Mouse (Mus musculus) neural tube, embryonic 12.5 days (tissue): ENCODE data around the gene Cadps. TPM values are rescaled to one million over a fixed set of nuclear protein-coding genes. Genes with fewer than 3 reads are reported as not detected.

Source experiments
- ATAC-seq: fragments of 200-750 bp; cut with Nextera tagmentation; 2 replicates; pipeline ENCODE4 v1.8.0; 2017; ENCODE audit warnings: low read depth, mild to moderate bottlenecking, moderate TSS enrichment, moderate library complexity; ENCODE audit not compliant: low FRiP score
- H3K27ac ChIP-seq: fragments of 300-500 bp; sonication (generic); 2 replicates; pipeline ENCODE4 v1.5.1; 2016
- H3K27me3 ChIP-seq: fragments of 300-500 bp; sonication (generic); replicated peaks from 2 replicates; pipeline ENCODE4 v1.6.1; 2016; ENCODE audit warnings: mild to moderate bottlenecking
- H3K36me3 ChIP-seq: fragments of 300-500 bp; sonication (generic); 2 replicates; pipeline ENCODE4 v1.6.1; 2016; ENCODE audit warnings: mild to moderate bottlenecking
- H3K4me1 ChIP-seq: fragments of 300-500 bp; sonication (generic); 2 replicates; pipeline ENCODE4 v1.6.1; 2016
- H3K4me2 ChIP-seq: fragments of 300-500 bp; sonication (generic); replicated peaks from 2 replicates; pipeline ENCODE4 v1.6.1; 2016; ENCODE audit warnings: mild to moderate bottlenecking
- H3K4me3 ChIP-seq: fragments of 300-500 bp; sonication (generic); 2 replicates; pipeline ENCODE4 v1.5.1; 2016
- H3K9ac ChIP-seq: fragments of 300-500 bp; sonication (generic); 2 replicates; pipeline ENCODE4 v1.6.1; 2016; ENCODE audit warnings: mild to moderate bottlenecking
- H3K9me3 ChIP-seq: fragments of 300-500 bp; sonication (generic); 2 replicates; pipeline ENCODE4 v1.6.1; 2016; ENCODE audit warnings: mild to moderate bottlenecking
- WGBS: fragments of 180-500 bp; shearing (Covaris S2); methylation state at CpG from one replicate; pipeline ENCODE4 v1.1.7; 2016; 5-methylcytosine and 5-hydroxymethylcytosine counted together
- polyA plus RNA-seq: library from polyadenylated mRNA; unstranded; fragments of >200 nt; fragmentation: Nextera tagmentation; extraction: Ambion mirVana; gene quantifications from 2 replicates; pipeline ENCODE4 v1.2.1, GENCODE M21; 2016

Gene Cadps
- polyA plus RNA-seq, 1 experiment from 2014 or later = 30.1 TPM

GRCm38 (mm10) chr14:12437976-12438375, 384.9 kb downstream of the Cadps start:
- ATAC-seq = no peak
- 82% methylated on average over 4 of the region's 4 CpGs for WGBS
- no peaks in the 10 kb centered on the region for H3K9me3 ChIP-seq
- no peak overlapping the region for H3K9ac ChIP-seq
- H3K4me3 ChIP-seq = no peak overlapping the region
- H3K36me3 ChIP-seq = no peaks in the 10 kb centered on the region
- no peak overlapping the region for H3K27ac ChIP-seq
- no peaks in the 10 kb centered on the region for H3K27me3 ChIP-seq
- H3K4me1 ChIP-seq = no peaks in the 10 kb centered on the region
- H3K4me2 ChIP-seq = no peak overlapping the region

GRCm38 (mm10) chr14:12437422-12437821, 385.5 kb downstream of the Cadps start:
- WGBS = 86% methylated on average over 7 of the region's 7 CpGs
- no peaks in the 10 kb centered on the region for H3K27me3 ChIP-seq
- H3K36me3 ChIP-seq = no peaks in the 10 kb centered on the region
- H3K4me1 ChIP-seq = no peaks in the 10 kb centered on the region
- no peaks in the 10 kb centered on the region for H3K9me3 ChIP-seq
- no peak overlapping the region for H3K4me3 ChIP-seq
- no peak overlapping the region for H3K27ac ChIP-seq
- no peak overlapping the region for H3K9ac ChIP-seq
- ATAC-seq = no peak
- H3K4me2 ChIP-seq = no peak overlapping the region

- Histone ChIP-seq H3K27me3 (no peaks in the 10 kb centered on the region), H3K36me3 (no peaks in the 10 kb centered on the region), H3K4me2 (no peak overlapping the region), H3K27ac (no peak overlapping the region), H3K9me3 (no peaks in the 10 kb centered on the region), H3K9ac (no peak overlapping the region), H3K4me3 (no peak overlapping the region), H3K4me1 (no peaks in the 10 kb centered on the region)
- WGBS = 89% methylated on average over 14 of the region's 14 CpGs
- ATAC-seq = no peak
These were observed 385.9 kb downstream of the Cadps start for GRCm38 (mm10) chr14:12436903-12437368.

GRCm38 (mm10) chr14:12428021-12428654, 394.7 kb downstream of the Cadps start:
- H3K36me3 ChIP-seq = 0 out of 2 replicates have a peak, but pooled peaks cover 4% of the 10 kb centered on the region
- no peak overlapping the region for H3K4me3 ChIP-seq
- no peaks in the 10 kb centered on the region for H3K27me3 ChIP-seq
- no peaks in the 10 kb centered on the region for H3K4me1 ChIP-seq
- H3K9ac ChIP-seq = no peak overlapping the region
- ATAC-seq = no peak
- H3K27ac ChIP-seq = no peak overlapping the region
- H3K9me3 ChIP-seq = no peaks in the 10 kb centered on the region
- no peak overlapping the region for H3K4me2 ChIP-seq
- WGBS = 84% methylated on average over 8 of the region's 8 CpGs

- no peak overlapping the region for H3K27ac ChIP-seq
- no peak overlapping the region for H3K4me3 ChIP-seq
- no peaks in the 10 kb centered on the region for H3K27me3 ChIP-seq
- 0 out of 2 replicates have a peak, but pooled peaks cover 4% of the 10 kb centered on the region for H3K36me3 ChIP-seq
- ATAC-seq = no peak
- H3K9me3 ChIP-seq = no peaks in the 10 kb centered on the region
- H3K4me2 ChIP-seq = no peak overlapping the region
- H3K9ac ChIP-seq = no peak overlapping the region
- 75% methylated on average over 6 of the region's 6 CpGs for WGBS
- no peaks in the 10 kb centered on the region for H3K4me1 ChIP-seq
These were observed 397.6 kb downstream of the Cadps start for GRCm38 (mm10) chr14:12425311-12425710.

GRCm38 (mm10) chr14:12410276-12410675, 412.6 kb downstream of the Cadps start:
- 72% methylated on average over 12 of the region's 12 CpGs for WGBS
- H3K9ac ChIP-seq = no peak overlapping the region
- no peaks in the 10 kb centered on the region for H3K4me1 ChIP-seq
- H3K36me3 ChIP-seq = peaks cover 6% of the 10 kb centered on the region; the same call in 1 of the 2 replicates
- H3K27me3 ChIP-seq = no peaks in the 10 kb centered on the region
- H3K27ac ChIP-seq = no peak overlapping the region
- no peak overlapping the region for H3K4me2 ChIP-seq
- H3K4me3 ChIP-seq = no peak overlapping the region
- H3K9me3 ChIP-seq = no peaks in the 10 kb centered on the region
- ATAC-seq = no peak

- no peak for ATAC-seq
- Histone ChIP-seq H3K27me3 (no peaks in the 10 kb centered on the region), H3K36me3 (peaks cover 6% of the 10 kb centered on the region; the same call in 1 of the 2 replicates), H3K4me1 (no peaks in the 10 kb centered on the region), H3K9me3 (no peaks in the 10 kb centered on the region), H3K4me3 (no peak overlapping the region), H3K9ac (no peak overlapping the region), H3K27ac (no peak overlapping the region), H3K4me2 (no peak overlapping the region)
- 79% methylated on average over 3 of the region's 3 CpGs for WGBS
These were observed 413.1 kb downstream of the Cadps start for GRCm38 (mm10) chr14:12409811-12410210.

- no peaks in the 10 kb centered on the region for H3K27me3 ChIP-seq
- no peak for ATAC-seq
- H3K9ac ChIP-seq = no peak overlapping the region
- no peak overlapping the region for H3K4me2 ChIP-seq
- H3K36me3 ChIP-seq = peaks cover 6% of the 10 kb centered on the region; the same call in 1 of the 2 replicates
- no peaks in the 10 kb centered on the region for H3K9me3 ChIP-seq
- H3K4me3 ChIP-seq = no peak overlapping the region
- H3K4me1 ChIP-seq = no peaks in the 10 kb centered on the region
- WGBS = 90% methylated on average over 10 of the region's 10 CpGs
- no peak overlapping the region for H3K27ac ChIP-seq
These were observed 416.3 kb downstream of the Cadps start for GRCm38 (mm10) chr14:12406588-12406987.

GRCm38 (mm10) chr14:12405201-12405600, 417.7 kb downstream of the Cadps start:
- no peak overlapping the region for H3K4me3 ChIP-seq
- H3K36me3 ChIP-seq = peaks cover 3% of the 10 kb centered on the region; the same call in 1 of the 2 replicates
- no peak overlapping the region for H3K4me2 ChIP-seq
- H3K9me3 ChIP-seq = no peaks in the 10 kb centered on the region
- 81% methylated on average over 5 of the region's 5 CpGs for WGBS
- no peak overlapping the region for H3K27ac ChIP-seq
- no peak overlapping the region for H3K9ac ChIP-seq
- H3K27me3 ChIP-seq = no peaks in the 10 kb centered on the region
- no peak for ATAC-seq
- H3K4me1 ChIP-seq = no peaks in the 10 kb centered on the region

- Histone ChIP-seq H3K27me3 (no peaks in the 10 kb centered on the region), H3K27ac (no peak overlapping the region), H3K9me3 (no peaks in the 10 kb centered on the region), H3K9ac (no peak overlapping the region), H3K36me3 (peaks cover under 1% of the 10 kb centered on the region; the same call in 1 of the 2 replicates), H3K4me3 (no peak overlapping the region), H3K4me2 (no peak overlapping the region), H3K4me1 (no peaks in the 10 kb centered on the region)
- ATAC-seq = no peak
- 81% methylated on average over 3 of the region's 3 CpGs for WGBS
These were observed 418.2 kb downstream of the Cadps start for GRCm38 (mm10) chr14:12404724-12405123.

- Histone ChIP-seq H3K27me3 (no peaks in the 10 kb centered on the region), H3K9ac (no peak overlapping the region), H3K27ac (no peak overlapping the region), H3K36me3 (no peaks in the 10 kb centered on the region), H3K4me2 (no peak overlapping the region), H3K9me3 (no peaks in the 10 kb centered on the region), H3K4me1 (no peaks in the 10 kb centered on the region), H3K4me3 (no peak overlapping the region)
- WGBS = 73% methylated on average over 3 of the region's 3 CpGs
- no peak for ATAC-seq
These were observed 418.8 kb downstream of the Cadps start for GRCm38 (mm10) chr14:12404052-12404451.

- Histone ChIP-seq H3K9ac (no peak overlapping the region), H3K36me3 (no peaks in the 10 kb centered on the region), H3K4me3 (no peak overlapping the region), H3K27me3 (peaks cover 23% of the 10 kb centered on the region), H3K4me1 (no peaks in the 10 kb centered on the region), H3K27ac (no peak overlapping the region), H3K9me3 (no peaks in the 10 kb centered on the region), H3K4me2 (no peak overlapping the region)
- 91% methylated on average over 5 of the region's 5 CpGs for WGBS
- no peak for ATAC-seq
These were observed 422.8 kb downstream of the Cadps start for GRCm38 (mm10) chr14:12400116-12400515.

- Histone ChIP-seq H3K27me3 (peaks cover 23% of the 10 kb centered on the region), H3K9me3 (no peaks in the 10 kb centered on the region), H3K4me2 (no peak overlapping the region), H3K27ac (no peak overlapping the region), H3K4me3 (no peak overlapping the region), H3K36me3 (no peaks in the 10 kb centered on the region), H3K9ac (no peak overlapping the region), H3K4me1 (peaks cover 18% of the 10 kb centered on the region; the same call in 1 of the 2 replicates)
- 82% methylated on average over 3 of the region's 3 CpGs for WGBS
- no peak for ATAC-seq
These were observed 425.3 kb downstream of the Cadps start for GRCm38 (mm10) chr14:12397561-12397960.
